Mouse (Mus musculus): ENCODE data around the gene Nedd9.

The Nedd9 gene

DNA sequence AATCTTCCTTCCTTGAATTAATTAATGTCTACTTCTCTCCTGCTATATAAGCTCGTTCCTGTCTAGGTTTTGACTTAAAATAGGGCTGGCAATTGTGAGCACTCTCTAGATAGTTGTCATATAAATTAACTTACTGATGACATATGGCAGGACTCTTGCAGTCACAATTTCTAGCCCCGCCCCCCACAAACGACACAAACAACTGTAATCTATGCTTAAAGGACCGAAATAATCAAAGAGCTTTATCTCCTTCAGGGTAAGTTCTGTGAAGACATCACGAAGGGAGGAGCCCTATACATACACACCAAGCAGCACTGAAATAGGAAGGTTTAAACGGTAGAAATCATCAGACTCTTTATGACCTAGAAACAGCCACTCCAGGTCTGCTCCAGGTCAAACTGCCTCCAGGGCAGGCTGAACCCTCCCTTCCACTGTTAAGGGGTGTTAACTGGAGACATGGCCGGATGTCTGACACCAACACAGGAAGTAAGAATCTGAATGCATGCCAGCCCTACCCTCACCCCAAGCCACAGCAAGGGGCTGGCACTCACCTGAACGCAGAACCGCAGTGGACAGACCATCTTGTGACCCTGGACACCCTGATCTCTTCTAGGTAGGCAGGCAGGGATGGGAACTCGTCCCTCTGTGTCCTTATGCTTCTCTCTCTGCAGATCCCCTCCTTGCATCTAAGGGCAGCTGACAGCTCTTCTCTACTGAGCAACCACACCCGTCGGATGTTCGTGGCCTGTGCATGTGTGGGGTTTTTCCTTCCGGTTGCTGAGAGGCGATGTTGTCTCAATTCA lies at the start of gene Nedd9:
TSS of gene Nedd9 (minus strand) at position 757 of the 803 bp plus-strand sequence.
- DNase-seq (ENCODE audit: extremely low read depth, insufficient read length, low spot score): no peak

DNA sequence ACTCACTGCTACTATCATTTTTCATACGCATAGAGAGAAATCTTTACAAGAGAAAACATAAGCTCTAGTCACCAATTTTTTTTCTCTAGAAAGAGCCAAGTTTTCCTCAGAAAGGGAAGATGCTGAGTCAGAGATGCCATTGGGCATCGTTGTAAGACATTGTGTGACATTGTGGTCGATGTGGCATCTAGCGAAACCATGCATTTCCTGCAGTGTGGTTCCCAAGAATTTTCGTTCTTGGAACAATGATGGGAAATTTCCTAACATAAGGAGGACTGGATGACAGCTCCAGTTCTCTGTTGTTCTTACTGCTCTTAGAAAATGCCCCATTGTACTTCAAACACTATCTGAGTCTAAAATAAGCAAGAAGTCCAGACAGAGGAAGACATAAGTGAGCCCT lies 45.5 kb upstream of the Nedd9 start:
- DNase-seq (ENCODE audit: extremely low read depth, insufficient read length, low spot score): peak; percentile 61

DNA sequence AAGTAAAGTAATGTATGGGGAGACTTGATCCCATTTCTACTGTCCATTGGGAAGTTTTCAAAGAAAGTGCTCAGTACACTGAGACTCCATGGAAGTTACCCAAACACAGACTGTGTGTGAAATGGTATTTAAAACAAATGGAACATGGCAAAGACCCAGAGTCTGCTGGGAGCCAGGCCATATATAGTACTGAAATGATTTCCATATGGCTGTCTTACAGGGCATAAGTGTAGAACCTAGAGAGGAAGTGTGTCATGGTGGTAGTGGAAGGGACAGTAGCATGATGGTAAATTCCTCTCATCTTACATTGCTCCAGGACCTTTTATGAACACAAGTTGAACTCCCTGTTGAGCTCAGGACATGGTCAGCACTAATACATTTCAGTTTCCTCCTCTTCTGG lies 43.2 kb upstream of the Nedd9 start:
- DNase-seq (ENCODE audit: extremely low read depth, insufficient read length, low spot score): no peak

DNA sequence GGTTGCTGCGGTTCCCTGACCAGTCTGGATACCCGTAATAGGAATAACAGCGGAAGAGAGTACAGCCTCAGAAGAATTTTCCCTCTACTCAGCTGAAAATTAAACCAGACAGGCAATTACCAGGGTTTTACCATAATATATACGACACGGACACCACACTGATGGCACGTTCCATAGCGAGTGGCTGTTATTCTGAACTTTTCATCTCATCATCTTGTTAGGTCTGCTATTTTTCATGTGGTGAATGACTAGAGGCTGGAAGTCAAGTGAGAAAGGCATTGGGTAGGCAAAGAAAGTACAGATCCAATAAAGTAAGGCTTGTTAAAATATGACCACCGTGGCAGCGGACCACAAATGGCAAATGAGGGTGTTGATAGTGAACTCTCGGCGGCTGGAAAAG lies 37.0 kb upstream of the Nedd9 start:
- no peak for DNase-seq (ENCODE audit: extremely low read depth, insufficient read length, low spot score)

DNA sequence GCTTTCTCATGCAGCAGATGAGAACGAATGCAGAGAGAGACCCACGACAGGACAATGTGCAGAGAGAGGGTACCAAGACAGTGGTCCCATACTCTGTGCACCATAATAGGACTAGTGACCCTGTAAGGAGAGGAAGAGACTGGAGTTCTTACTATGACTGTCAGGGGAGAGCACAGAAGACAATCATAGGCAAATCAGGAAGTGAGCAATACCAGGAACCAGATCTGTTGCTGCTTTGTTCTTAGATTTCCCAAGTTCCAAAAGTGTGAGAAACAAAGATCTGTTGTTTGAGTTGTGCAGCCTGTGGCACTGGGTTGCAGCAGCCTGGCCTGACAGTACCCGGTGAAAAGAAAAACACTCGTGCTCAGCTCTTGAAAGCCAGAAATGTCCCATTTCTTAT lies 34.1 kb upstream of the Nedd9 start:
- no peak for DNase-seq (ENCODE audit: extremely low read depth, insufficient read length, low spot score)

DNA sequence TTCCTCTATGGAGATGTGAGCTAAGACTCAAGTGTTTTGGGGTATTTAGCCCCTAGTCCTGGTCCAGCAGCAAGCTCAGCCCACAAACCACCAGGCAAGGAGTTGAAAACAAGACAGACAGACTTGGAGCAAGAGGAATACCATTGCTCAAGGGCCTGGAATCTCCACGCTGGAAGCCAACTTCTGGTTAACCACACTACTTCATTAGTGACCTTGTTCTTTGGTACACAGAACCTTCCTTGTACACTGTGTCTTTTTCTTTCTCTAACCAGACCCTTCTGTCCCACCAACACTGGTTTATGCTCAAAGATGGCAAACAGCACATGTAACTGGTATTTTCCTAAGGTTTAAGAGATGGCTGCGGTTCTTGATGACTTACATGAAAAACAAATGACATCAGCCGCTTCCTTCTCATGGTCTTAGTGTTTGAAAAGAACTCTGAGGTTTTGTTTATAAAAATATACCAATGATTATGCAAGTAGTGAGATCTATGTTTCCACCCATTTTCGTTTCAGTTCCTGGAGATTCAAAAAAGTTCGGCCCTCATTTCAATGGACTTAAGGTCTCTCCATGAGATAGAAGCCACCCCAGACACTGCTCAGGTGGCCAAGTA lies 33.5 kb upstream of the Nedd9 start:
- peak; percentile 72 for DNase-seq (ENCODE audit: extremely low read depth, insufficient read length, low spot score)

DNA sequence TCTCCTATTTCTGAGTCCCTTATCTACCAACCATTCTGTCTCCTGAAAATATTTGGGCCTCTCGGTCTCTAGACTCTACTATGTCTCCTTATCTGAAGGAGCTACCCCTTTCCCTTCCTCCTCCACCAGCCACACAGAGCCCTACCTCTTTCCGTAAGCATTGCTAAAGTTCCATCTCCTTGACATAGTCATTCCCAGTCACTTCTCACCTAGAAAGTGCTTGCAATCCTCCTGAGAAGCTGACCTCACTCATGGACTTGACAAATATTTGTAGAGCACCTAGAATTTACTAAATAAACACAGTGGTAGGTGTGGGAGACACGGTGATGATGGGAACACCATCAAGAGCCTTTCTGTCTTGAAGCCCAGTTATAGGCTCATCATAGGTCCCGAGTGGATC lies 32.6 kb upstream of the Nedd9 start:
- DNase-seq (ENCODE audit: extremely low read depth, insufficient read length, low spot score): no peak

DNA sequence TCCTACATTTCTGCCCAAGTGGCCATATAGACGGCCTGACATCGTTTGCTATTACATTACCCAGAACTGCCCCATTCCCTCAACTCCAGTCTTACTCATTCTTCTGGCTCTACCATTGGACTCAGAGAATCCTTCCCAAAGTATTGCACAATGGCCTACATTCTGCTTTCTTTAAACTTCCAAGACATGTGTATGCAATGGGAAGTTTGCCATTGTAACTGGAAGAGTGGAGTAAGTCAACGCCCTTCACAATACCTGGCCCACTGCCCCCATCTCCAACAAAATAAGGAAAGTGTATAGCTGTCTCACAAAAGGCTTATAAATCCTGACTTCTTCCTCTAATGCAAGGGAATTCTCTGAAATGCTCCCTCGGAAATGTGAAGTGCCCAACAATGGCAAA lies 30.0 kb upstream of the Nedd9 start:
- DNase-seq (ENCODE audit: extremely low read depth, insufficient read length, low spot score): peak; percentile 52

DNA sequence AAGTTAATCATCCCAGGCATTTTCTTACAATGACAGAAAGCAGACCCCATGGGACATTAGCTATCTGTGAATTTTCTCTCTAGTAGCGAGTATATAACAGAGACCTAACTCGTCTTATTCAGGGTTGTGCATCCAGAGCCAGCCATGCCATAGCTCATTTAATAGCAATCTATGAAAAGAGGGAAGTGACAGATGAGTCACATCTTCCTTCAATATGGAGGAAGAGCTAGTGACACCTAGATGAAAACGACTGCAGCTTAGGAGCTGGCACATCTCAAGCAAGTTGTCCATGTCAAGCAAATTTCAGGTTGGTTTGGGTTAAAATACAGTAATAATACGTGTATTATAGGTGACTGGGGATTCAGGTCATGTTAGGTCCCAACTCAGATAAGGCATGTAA lies 28.6 kb upstream of the Nedd9 start:
- no peak for DNase-seq (ENCODE audit: extremely low read depth, insufficient read length, low spot score)

DNA sequence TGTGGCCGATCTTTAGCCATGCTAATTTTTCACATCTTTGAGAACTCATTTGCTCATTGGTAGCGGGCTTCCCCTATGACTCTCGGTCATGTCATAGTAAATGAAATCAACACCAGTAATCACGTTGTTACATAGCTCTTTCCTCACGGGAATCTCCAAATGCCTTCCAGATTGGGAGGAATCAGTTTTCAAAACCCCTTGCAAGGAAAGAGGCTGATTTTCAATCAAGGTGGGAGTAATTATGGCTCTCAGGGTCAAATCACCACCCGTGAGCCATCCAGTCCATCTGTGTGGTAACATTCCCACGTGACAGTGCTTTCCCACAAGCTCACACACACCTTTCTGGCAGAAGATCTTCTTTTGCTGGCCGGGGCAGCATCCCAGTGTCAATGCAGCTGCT lies 27.8 kb upstream of the Nedd9 start:
- DNase-seq (ENCODE audit: extremely low read depth, insufficient read length, low spot score): no peak

DNA sequence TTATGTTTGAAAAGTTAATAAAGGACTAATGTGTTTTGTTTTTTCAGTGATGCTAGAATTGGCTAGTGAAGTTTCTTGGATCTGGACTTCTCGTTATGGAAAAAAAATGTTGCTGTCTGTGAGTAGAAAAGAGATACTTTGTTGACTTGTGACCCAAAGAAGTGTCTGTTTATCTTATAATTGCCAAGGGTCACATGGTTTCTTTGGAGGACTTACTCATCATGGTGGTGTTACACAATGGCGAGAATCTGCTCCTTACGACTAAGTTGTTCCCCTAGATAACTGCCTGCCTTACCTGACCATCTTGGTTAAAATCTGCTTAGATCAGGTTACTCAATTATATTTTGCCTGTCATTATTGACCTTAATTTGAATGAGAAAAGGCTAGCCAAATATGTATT lies 26.3 kb upstream of the Nedd9 start:
- DNase-seq (ENCODE audit: extremely low read depth, insufficient read length, low spot score): no peak

DNA sequence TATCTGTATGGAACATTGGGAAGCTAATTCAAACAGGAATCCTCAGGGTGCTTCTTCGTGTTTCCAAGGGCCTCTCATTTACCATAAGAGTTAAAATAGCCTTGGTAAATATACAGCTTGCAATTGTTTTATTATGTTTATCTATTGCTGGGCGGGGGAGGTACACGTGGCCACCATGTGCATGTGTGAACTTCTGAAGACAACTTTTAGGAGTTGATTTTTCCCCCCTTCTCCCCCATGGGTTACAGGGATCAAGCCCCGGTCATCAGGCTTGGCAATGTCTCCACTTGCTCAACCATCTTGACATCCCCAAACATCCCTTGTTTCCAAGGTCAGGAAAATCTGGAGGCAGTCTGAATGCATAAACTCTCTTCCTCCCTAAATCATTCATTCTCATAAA lies 25.1 kb upstream of the Nedd9 start:
- no peak for DNase-seq (ENCODE audit: extremely low read depth, insufficient read length, low spot score)

DNA sequence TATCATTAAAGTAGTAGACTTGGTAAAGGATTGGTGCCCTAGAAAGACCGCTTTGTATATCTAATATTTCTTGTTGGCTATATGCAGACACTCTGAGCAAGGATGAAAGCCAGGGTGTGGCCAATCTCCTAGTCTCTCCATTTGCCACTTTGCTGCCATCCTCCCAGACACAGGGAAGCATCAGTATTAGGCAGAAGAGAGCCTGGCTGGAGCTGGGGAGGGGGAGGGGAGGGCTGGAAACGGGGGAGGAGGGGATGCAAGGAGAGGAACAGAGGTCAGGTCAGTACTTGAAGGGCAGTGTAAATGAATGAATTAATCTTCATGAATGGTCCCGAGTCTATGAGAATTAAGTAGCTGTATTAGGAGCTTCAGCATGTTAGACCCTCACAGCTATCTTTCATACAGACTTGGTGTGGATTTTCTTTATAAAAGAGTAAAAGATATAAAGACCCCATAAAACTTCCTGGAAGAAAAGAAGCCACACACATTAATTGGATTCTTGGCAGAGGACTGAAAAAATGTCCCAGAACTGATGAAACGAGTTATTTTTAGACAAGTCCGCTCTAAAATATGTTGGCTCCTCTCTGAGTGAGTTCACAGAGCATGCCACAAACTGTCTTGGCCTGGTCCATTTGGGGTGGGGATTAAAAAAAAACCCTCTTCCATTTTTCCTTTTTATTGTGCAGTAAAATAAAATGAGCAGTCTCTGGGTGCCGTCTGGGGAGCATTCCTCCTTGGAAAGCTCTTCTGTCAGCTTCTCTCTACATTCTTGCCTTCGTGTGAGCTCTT lies 23.7 kb upstream of the Nedd9 start:
- DNase-seq (ENCODE audit: extremely low read depth, insufficient read length, low spot score): peak; percentile 25

DNA sequence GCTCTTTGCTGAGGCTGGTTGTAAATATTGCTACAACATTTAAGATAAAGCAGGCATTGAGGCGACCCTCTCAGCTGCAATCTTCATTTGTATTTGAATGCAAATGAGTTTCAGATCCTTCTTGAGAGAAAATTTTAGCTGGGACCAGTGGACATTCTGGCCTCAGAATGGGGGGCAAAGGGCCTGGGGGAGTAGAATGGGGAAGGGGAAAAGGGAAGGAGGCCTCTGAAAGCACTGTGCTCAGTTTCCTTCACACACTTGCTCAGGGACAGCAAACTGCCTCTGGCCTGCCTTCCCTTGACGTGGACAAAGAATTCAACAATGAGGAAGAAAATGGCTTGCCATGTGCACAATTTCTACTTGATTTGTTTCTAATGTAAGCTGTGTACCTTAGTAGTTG lies 18.4 kb upstream of the Nedd9 start:
- DNase-seq (ENCODE audit: extremely low read depth, insufficient read length, low spot score): no peak

DNA sequence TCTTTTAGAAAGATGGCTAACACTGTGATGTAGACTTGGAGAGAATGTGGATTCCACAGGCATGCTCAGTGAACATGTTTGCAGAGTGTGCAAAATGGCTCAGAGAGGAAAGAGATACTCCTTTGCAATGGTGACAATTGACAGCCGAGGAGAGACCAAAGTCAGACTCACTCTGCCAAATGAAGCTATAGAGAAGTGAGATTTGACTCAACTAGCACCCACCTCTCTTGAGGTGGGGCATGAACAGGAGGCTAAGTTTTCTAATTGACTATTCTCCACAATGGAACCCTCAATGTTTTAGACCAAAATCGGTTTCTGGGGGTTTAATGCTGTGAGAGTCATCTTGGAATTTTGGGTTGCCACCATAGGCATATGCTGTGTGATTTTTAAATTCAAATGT lies 17.8 kb upstream of the Nedd9 start:
- no peak for DNase-seq (ENCODE audit: extremely low read depth, insufficient read length, low spot score)

DNA sequence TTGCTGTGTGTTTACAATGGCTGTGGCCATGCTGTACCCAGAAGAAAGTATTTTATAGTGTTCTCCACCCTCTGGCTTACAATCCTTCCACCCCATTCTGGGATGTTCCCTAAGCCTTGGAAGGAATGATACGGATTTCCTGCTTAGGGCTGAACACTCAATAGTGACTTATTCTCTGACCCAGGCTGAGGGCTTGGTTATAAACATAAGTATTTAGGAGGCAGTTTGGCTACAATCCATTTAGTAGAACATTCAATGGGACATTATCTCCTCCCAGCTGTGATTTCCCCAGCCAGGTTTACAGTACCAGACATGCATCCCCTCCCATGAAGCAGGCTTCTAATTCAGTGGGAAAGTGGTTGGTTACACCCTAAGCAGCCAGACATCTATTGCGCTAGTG lies 17.3 kb upstream of the Nedd9 start:
- DNase-seq (ENCODE audit: extremely low read depth, insufficient read length, low spot score): no peak

DNA sequence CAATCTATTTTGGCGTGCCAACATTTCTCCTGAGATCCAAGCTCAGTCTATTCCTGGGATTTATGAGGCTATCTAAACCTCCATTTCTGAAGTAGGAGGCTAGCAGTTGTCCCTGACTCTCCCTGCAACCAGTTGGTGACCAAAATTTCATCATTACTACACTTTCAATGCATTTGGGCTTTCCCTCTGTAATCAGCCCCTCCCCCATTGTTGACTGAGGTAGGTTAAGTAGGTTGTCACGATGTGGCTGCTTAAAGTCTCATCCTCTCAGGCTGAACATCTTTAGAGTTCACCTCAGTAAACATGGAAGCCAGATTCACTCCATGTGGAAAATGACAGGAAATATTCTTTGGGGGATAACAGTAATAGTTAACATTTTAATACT lies 15.7 kb upstream of the Nedd9 start:
- no peak for DNase-seq (ENCODE audit: extremely low read depth, insufficient read length, low spot score)

DNA sequence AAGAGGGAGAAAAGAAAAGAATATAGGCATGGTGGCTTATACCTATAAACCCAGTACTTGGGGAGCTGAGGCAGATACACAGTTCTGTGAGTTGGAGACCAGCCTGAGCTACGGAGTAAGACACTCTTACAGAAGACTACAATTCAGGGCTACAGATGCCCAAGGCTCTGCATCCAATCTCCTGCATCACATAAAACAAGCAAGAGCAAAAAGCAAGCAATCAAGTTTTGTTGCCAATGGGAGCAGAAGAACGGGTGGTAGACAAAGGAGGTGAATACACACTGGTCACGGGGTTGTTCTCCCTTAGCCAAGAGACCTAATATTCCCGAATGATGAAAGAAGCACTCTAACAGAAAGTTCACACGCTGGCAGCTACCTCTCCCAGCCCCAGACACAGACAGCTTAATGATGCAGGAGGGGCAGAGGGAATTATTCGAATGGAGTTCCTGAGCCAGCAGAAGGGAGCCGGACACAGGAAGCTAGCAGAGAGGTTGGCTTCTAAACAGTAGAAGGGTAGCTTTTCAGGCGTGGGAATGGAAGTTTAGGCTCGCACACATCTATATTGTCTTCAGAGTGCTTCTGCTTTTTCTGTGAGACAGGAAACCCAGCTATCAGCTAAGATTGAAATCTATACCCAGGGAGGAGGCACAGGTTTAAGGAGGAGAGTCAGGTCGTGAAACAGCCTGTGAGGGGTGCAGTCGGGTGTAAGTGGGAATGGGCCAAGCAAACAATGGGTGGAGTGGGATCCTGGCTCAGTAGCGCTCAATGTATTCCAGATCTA lies 15.2 kb upstream of the Nedd9 start:
- DNase-seq (ENCODE audit: extremely low read depth, insufficient read length, low spot score): no peak

DNA sequence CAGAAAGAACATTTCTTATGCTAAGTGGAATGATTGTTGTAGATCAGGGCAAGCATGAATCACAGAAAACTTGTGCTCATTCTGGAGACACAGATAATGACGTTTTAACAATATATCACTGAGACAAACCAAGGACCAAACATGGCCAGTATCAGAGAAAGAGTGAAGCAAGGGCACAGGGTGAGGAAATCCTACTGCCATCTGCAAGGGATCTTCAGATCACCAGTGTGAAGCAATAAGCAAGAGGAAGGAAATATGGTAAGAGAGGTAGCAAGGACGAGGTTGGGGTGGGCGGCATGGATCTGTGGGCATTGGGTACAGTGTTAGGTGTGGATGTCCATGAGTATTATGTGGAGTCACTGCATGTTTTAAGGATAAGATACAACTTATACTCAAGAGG lies 13.6 kb upstream of the Nedd9 start:
- no peak for DNase-seq (ENCODE audit: extremely low read depth, insufficient read length, low spot score)

DNA sequence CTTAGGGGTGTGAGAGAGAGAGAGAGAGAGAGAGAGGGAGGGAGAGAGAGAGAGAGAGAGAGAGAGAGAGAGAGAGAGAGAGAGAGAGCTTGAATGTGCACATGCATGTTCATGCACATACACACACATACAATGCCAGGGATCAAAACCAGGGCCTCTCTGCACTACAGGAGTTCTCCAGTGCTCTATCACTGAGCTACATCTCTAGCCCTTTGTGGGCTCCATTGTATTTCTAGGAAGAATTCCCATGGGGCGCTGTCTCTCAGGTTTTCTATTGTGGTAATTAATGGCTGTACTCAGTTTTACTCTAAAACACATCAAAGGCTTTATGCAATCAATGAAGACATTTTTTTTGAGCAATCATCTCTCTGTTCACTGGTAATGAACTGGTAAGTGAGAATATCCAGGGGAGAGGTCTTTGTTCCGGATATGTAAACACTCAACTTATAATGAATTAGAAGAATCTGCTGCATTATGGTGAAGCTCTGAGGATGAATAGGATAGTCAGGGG lies 11.5 kb upstream of the Nedd9 start:
- no peak for DNase-seq (ENCODE audit: extremely low read depth, insufficient read length, low spot score)

DNA sequence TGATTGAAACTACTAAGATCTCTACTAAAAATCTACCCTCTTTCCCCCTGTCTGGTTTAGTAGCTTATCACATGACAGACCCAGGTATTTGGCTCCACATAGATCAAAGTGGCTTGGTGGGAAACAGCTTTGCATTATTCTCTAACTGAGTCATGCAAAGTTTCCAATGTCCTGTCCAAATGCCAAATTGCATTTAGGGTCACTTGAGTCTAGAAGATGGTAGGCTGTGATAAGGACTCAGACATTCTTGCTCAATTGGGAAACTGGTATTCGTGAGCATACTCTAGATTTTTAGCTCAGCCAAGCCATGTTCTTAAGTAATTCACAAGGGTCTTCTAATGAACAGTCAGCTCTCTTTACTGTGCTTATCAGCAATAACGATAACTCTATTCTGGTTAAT lies 7.5 kb upstream of the Nedd9 start:
- no peak for DNase-seq (ENCODE audit: extremely low read depth, insufficient read length, low spot score)

All from 3134 (cell line).